Mouse (Mus musculus): ENCODE measurements around the gene Shb.

DNA sequence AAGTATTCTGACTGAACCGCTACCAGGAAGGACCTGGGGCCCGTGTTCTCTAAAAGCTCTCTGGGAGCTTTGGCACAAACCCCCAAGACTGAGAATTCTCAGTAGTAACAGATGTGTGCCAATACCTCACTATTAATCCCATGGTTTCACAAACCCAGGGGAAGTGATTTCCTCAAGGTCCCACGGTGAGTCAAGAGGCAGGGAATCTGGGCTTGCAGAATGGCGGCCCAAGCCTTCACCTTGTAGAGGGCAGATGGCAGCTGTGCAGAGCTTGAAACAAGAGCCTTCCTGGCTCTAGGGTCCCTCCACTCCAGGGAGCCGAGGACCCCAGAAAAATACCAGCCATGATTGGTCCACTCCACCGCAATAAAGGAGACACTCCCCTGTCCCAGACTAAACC lies 28.9 kb downstream of the Shb start:
- no peak for TF ChIP-seq EP300 (IDR thresholded peaks at IDR 0.05; ENCODE audit: low read depth)
- TF ChIP-seq CTCF (IDR thresholded peaks at IDR 0.05; ENCODE audit: low read depth), result no peak

Data from liver, postnatal 0 days (tissue).